Mouse (Mus musculus): ENCODE data around the gene Asic4.

The Asic4 gene

GRCm38 (mm10) chr1:75463652-75464204, 13.5 kb downstream of the Asic4 start:
- DNase-seq (ENCODE audit: low read depth, low spot score), result no peak

GRCm38 (mm10) chr1:75467215-75467927, 17.1 kb downstream of the Asic4 start:
- DNase-seq (ENCODE audit: low read depth, low spot score), result peak; percentile 85

GRCm38 (mm10) chr1:75469287-75469825, 19.1 kb downstream of the Asic4 start:
- DNase-seq (ENCODE audit: low read depth, low spot score), result no peak

GRCm38 (mm10) chr1:75476441-75476840, 26.2 kb downstream of the Asic4 start:
- DNase-seq (ENCODE audit: low read depth, low spot score), result no peak

- DNase-seq (ENCODE audit: low read depth, low spot score), result peak; percentile 90
These were observed 27.2 kb downstream of the Asic4 start for GRCm38 (mm10) chr1:75477264-75477965.

- DNase-seq (ENCODE audit: low read depth, low spot score), result peak; percentile 54
These were observed 27.7 kb downstream of the Asic4 start for GRCm38 (mm10) chr1:75477966-75478290.

GRCm38 (mm10) chr1:75478497-75478896, 28.3 kb downstream of the Asic4 start:
- peak; percentile 38 for DNase-seq (ENCODE audit: low read depth, low spot score)

- peak; percentile 98 for DNase-seq (ENCODE audit: low read depth, low spot score)
These were observed 28.8 kb downstream of the Asic4 start, which contains the start of the genes Chpf and Tmem198 for GRCm38 (mm10) chr1:75478916-75479634. Gene Chpf (minus strand): TSS chr1:75479307. Gene Tmem198 (plus strand): TSS chr1:75479532.

- DNase-seq (ENCODE audit: low read depth, low spot score), result peak; percentile 50
These were observed 29.4 kb downstream of the Asic4 start for GRCm38 (mm10) chr1:75479635-75479989.

- DNase-seq (ENCODE audit: low read depth, low spot score), result peak; percentile 24
These were observed 29.8 kb downstream of the Asic4 start for GRCm38 (mm10) chr1:75480036-75480435.

- DNase-seq (ENCODE audit: low read depth, low spot score), result peak; percentile 72
These were observed 30.5 kb downstream of the Asic4 start for GRCm38 (mm10) chr1:75480735-75481134.

- DNase-seq (ENCODE audit: low read depth, low spot score), result no peak
These were observed 36.3 kb downstream of the Asic4 start for GRCm38 (mm10) chr1:75486561-75486960.

GRCm38 (mm10) chr1:75487040-75487404, 36.8 kb downstream of the Asic4 start:
- DNase-seq (ENCODE audit: low read depth, low spot score), result no peak

- DNase-seq (ENCODE audit: low read depth, low spot score), result peak; percentile 90
These were observed 37.3 kb downstream of the Asic4 start for GRCm38 (mm10) chr1:75487405-75488161.

GRCm38 (mm10) chr1:75490785-75491551, 40.7 kb downstream of the Asic4 start:
- no peak for DNase-seq (ENCODE audit: low read depth, low spot score)

GRCm38 (mm10) chr1:75492579-75493170, 42.4 kb downstream of the Asic4 start:
- no peak for DNase-seq (ENCODE audit: low read depth, low spot score)

GRCm38 (mm10) chr1:75494878-75495548, 44.8 kb downstream of the Asic4 start:
- DNase-seq (ENCODE audit: low read depth, low spot score), result peak; percentile 72

GRCm38 (mm10) chr1:75498897-75499296, 48.7 kb downstream of the Asic4 start:
- no peak for DNase-seq (ENCODE audit: low read depth, low spot score)

- no peak for DNase-seq (ENCODE audit: low read depth, low spot score)
These were observed 49.2 kb downstream of the Asic4 start for GRCm38 (mm10) chr1:75499441-75499840.
